Mouse (Mus musculus): Measurements from ENCODE around the gene Vangl1. TPM values are rescaled to one million over a fixed set of nuclear protein-coding genes. Genes with fewer than 3 reads are reported as not detected.

The Vangl1 gene
- polyA plus RNA-seq (2015; fragmentation: Nextera tagmentation; extraction: Ambion mirVana): 21.1 and 21.7 TPM in 2 replicates

DNA sequence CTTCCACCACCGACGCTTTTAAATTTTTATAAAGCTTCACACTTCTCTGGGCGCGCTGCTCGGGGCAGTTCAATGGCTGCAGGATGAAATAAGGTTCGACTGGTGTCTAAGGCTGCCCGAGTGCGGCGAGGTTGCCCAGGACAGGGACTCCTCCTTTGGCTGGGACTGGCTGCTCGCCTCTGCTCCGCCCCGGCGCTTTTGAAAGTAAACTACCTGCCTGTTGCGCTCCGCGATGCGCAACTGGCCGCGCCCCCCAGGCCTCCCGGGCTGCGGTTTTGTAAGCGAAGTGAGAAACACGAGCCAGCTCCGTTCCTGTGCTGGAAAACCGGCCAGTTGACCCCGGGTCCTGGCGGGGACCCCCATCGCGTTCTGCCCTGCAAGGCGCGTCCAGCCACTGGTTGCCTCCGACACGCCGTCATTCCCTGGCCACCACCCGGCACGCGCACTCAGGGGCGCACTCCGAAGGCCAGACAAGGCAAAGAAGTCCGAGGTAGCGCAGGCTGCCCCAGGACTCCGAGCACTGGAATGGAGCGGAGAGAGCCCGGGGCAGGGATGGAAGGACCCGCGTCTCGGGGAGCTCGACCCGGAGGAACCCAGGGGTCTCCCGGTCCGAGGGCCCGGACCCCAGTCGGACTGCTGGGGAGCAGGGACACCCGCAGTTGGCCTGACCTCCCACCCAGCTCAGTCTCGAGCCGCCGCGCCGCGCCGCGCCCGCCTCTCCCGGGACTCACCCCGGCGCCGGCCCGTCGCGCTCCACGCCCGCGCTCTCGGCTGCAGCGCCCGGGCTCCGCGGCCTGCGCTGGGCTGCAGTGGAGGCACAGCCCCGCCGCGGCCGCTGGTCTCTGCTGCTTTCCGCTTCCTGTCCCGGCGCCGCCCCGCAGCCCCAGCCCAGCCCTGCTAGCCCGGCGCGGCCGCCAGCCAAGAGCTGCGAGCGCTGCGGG, at the start of gene Vangl1:
TSS of gene Vangl1 (minus strand) at position 913 of the 941 bp plus-strand sequence.
- peak within 1 kb of the TSS; percentile 93 for H3K27ac ChIP-seq (ENCODE audit: low read length)
- under 1% methylated on average over 55 of the region's 95 CpGs for WGBS

DNA sequence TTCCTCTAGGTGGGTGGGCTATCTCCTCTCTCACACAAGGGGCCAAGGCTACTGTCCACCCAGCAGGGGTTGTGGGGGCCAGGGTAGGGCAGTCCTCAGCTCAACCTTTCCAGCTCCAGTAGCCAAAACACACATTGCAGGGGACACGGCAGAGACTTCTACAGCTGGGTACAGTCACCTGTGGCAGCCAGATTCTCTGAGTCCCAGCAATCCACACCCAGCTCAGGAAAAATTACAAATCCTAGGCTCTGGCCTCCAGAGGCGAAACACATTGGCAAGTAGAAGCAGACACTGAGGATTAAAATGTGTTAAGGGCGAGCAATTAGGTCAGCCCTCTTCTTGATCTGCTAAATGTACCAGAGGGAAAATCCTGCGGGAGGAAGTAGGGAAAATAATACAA, 49.1 kb upstream of the Vangl1 start:
- no peak overlapping the region for H3K9ac ChIP-seq (replicated peaks; ENCODE audit: low read length)
- peak; percentile 39; the same call in 1 of the 2 replicates for ATAC-seq (ENCODE audit: low FRiP score, low TSS enrichment)
- peaks cover 6% of the 10 kb centered on the region; the same call in 1 of the 2 replicates for H3K27me3 ChIP-seq (ENCODE audit: insufficient read depth, low read length)
- 52% methylated on average over 4 of the region's 4 CpGs for WGBS
- no peak overlapping the region for H3K27ac ChIP-seq (ENCODE audit: low read length)
- no peaks in the 10 kb centered on the region for H3K36me3 ChIP-seq (ENCODE audit: insufficient read depth, low read length)
- H3K4me1 ChIP-seq (ENCODE audit: insufficient read depth, low read length): no peaks in the 10 kb centered on the region
- H3K4me2 ChIP-seq (replicated peaks; ENCODE audit: low read depth, low read length): no peak overlapping the region
- no peaks in the 10 kb centered on the region; the same call in 1 of the 2 replicates for H3K9me3 ChIP-seq (ENCODE audit: low read length)
- H3K4me3 ChIP-seq (ENCODE audit: low read length): no peak overlapping the region

More for the DNA sequence above, at the start of gene Vangl1:
- Histone ChIP-seq H3K9ac (replicated peaks; ENCODE audit: low read length) (peak within 1 kb of the TSS; percentile 88), H3K4me3 (ENCODE audit: low read length) (peak within 1 kb of the TSS; percentile 61), H3K36me3 (ENCODE audit: insufficient read depth, low read length) (no peaks in the 10 kb centered on the region), H3K9me3 (ENCODE audit: low read length) (no peaks in the 10 kb centered on the region; the same call in 1 of the 2 replicates), H3K27me3 (ENCODE audit: insufficient read depth, low read length) (peaks cover 11% of the 10 kb centered on the region; the same call in 1 of the 2 replicates), H3K4me2 (replicated peaks; ENCODE audit: low read depth, low read length) (peak within 1 kb of the TSS; percentile 85), H3K4me1 (ENCODE audit: insufficient read depth, low read length) (peaks cover 34% of the 10 kb centered on the region)
- ATAC-seq (ENCODE audit: low FRiP score, low TSS enrichment): peak; percentile 93

DNA sequence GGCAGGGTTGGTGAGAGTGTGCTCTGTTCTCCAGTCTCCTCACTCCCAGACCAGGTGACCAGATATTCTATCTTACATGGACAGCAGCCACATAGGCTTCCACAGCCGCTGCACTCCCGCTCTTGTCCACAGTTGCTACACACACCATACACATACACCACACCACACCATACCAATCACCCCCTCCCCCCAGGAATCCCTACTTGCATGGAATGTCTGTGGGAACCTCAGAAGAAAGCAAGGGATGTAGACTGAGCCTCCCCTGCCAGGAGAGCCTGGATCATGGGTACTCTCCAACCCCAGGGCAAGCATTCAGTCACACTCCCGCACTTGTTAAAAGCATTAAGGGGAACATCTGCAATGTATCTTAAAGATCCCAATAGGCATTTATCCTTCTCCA, 48.4 kb upstream of the Vangl1 start:
- Histone ChIP-seq H3K36me3 (ENCODE audit: insufficient read depth, low read length) (no peaks in the 10 kb centered on the region), H3K27ac (ENCODE audit: low read length) (no peak overlapping the region), H3K4me2 (replicated peaks; ENCODE audit: low read depth, low read length) (no peak overlapping the region), H3K9ac (replicated peaks; ENCODE audit: low read length) (no peak overlapping the region), H3K9me3 (ENCODE audit: low read length) (no peaks in the 10 kb centered on the region; the same call in 1 of the 2 replicates), H3K4me3 (ENCODE audit: low read length) (no peak overlapping the region), H3K27me3 (ENCODE audit: insufficient read depth, low read length) (peaks cover 6% of the 10 kb centered on the region; the same call in 1 of the 2 replicates), H3K4me1 (ENCODE audit: insufficient read depth, low read length) (no peaks in the 10 kb centered on the region)
- no peak for ATAC-seq (ENCODE audit: low FRiP score, low TSS enrichment)
- WGBS: 71% methylated on average over 3 of the region's 3 CpGs

DNA sequence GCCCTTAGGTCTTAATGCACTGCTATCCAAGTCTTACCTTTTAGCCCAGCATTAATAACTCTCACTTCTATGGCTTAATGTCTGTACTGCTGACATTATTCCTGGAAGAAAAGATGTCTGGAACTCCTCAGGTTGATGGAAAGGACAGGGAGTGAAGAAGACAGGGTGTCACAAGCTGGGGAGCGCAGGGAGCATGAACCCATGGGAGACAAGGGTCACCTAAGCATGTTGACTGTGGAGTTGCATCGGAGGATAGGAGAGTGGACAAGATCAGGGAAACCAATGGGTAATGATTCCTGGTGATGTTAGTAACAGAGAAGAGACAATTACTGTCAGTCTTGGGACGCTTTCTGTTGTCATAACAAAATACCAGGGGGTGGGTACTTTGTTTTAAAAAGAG, 46.4 kb upstream of the Vangl1 start:
- Histone ChIP-seq H3K27me3 (ENCODE audit: insufficient read depth, low read length) (0 out of 2 replicates have a peak, but pooled peaks cover 4% of the 10 kb centered on the region), H3K9me3 (ENCODE audit: low read length) (no peaks in the 10 kb centered on the region), H3K9ac (replicated peaks; ENCODE audit: low read length) (no peak overlapping the region), H3K4me2 (replicated peaks; ENCODE audit: low read depth, low read length) (no peak overlapping the region), H3K4me1 (ENCODE audit: insufficient read depth, low read length) (no peaks in the 10 kb centered on the region), H3K36me3 (ENCODE audit: insufficient read depth, low read length) (no peaks in the 10 kb centered on the region), H3K27ac (ENCODE audit: low read length) (no peak overlapping the region), H3K4me3 (ENCODE audit: low read length) (no peak overlapping the region)
- WGBS: 91% methylated on average over 3 of the region's 3 CpGs
- no peak for ATAC-seq (ENCODE audit: low FRiP score, low TSS enrichment)

DNA sequence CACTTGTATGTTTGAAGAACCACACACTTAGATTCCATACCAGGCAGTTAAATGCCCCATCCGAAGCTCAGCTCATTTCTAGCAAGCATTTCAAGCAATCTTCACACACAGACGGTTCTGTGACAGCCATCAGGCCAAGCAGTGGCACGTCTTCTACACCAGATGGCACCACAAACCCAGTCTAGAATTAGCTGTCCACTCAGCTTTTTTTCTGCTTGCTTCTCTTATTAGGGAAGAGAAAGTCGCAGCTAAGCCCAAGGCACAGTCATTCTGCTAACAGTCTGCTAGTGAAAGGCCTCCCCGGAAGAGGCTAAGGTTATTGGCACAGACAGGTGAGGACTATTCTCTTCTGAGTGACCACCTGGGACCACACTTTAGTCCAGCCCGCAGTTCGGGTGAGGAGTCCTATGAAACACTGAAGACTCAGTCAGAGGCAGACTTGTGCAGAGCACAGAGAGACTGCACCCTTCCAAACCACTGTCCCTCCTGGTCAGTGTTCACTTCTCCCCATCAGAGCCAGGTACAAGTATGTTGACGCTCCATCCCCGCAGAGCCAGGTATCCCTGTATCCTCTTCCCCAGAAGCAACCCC, 45.0 kb upstream of the Vangl1 start:
- 52% methylated on average over 9 of the region's 9 CpGs for WGBS
- no peaks in the 10 kb centered on the region for H3K36me3 ChIP-seq (ENCODE audit: insufficient read depth, low read length)
- no peak overlapping the region for H3K27ac ChIP-seq (ENCODE audit: low read length)
- no peak overlapping the region for H3K4me2 ChIP-seq (replicated peaks; ENCODE audit: low read depth, low read length)
- ATAC-seq (ENCODE audit: low FRiP score, low TSS enrichment): 0 out of 2 replicates have a peak, but pooled peaks have one; percentile 6
- H3K9ac ChIP-seq (replicated peaks; ENCODE audit: low read length): no peak overlapping the region
- no peaks in the 10 kb centered on the region for H3K9me3 ChIP-seq (ENCODE audit: low read length)
- H3K27me3 ChIP-seq (ENCODE audit: insufficient read depth, low read length): 0 out of 2 replicates have a peak, but pooled peaks cover 4% of the 10 kb centered on the region
- no peaks in the 10 kb centered on the region for H3K4me1 ChIP-seq (ENCODE audit: insufficient read depth, low read length)
- no peak overlapping the region for H3K4me3 ChIP-seq (ENCODE audit: low read length)

DNA sequence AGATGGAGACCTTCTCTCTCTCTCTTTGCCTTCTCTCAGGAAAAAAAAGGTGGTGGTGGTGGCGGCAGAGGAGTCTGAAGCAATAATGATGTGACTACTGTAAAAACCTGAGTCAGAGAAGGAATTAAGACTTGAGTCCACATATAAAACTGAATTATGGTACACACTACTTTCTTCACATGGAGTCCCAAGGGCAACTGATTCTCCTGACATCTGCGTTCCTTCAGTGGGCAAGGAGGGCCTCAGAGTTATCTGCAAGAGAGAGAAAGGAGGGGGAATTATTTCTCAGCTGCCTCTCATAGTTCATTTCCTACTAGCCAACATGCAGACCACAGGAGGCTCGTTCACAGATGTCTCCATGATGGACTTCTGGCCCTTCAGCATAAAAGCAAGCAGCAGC, 40.1 kb upstream of the Vangl1 start:
- 81% methylated on average over 3 of the region's 3 CpGs for WGBS

DNA sequence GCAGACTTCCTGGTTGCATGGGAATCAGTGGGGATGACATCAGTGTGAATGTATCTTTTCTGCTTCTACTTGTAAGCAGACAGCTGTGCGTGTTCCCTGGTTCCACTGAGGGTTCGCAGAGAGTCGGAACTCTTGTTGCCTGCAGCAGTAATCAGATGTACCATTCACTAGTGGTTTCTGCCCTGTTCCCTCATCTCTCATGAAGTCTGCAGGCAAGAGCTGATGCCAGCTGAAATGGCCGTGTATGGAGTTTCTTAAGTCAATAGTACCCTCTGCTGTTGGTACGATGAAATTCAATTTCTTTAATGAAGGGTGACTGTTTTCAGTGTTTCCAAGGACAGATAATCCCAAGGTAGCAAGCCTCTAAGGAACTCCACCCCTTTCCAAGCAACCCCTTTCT, 38.4 kb upstream of the Vangl1 start:
- Histone ChIP-seq H3K9ac (replicated peaks; ENCODE audit: low read length) (no peak overlapping the region), H3K4me1 (ENCODE audit: insufficient read depth, low read length) (no peaks in the 10 kb centered on the region), H3K4me2 (replicated peaks; ENCODE audit: low read depth, low read length) (no peak overlapping the region), H3K9me3 (ENCODE audit: low read length) (0 out of 2 replicates have a peak, but pooled peaks cover 4% of the 10 kb centered on the region), H3K36me3 (ENCODE audit: insufficient read depth, low read length) (no peaks in the 10 kb centered on the region), H3K4me3 (ENCODE audit: low read length) (no peak overlapping the region), H3K27ac (ENCODE audit: low read length) (no peak overlapping the region), H3K27me3 (ENCODE audit: insufficient read depth, low read length) (no peaks in the 10 kb centered on the region)
- WGBS: 53% methylated on average over 5 of the region's 5 CpGs
- no peak for ATAC-seq (ENCODE audit: low FRiP score, low TSS enrichment)

More for the DNA sequence above, 40.1 kb upstream of the Vangl1 start:
- Histone ChIP-seq H3K9ac (replicated peaks; ENCODE audit: low read length) (no peak overlapping the region), H3K4me1 (ENCODE audit: insufficient read depth, low read length) (no peaks in the 10 kb centered on the region), H3K4me2 (replicated peaks; ENCODE audit: low read depth, low read length) (no peak overlapping the region), H3K4me3 (ENCODE audit: low read length) (no peak overlapping the region), H3K9me3 (ENCODE audit: low read length) (no peaks in the 10 kb centered on the region), H3K27ac (ENCODE audit: low read length) (no peak overlapping the region), H3K27me3 (ENCODE audit: insufficient read depth, low read length) (no peaks in the 10 kb centered on the region), H3K36me3 (ENCODE audit: insufficient read depth, low read length) (no peaks in the 10 kb centered on the region)
- no peak for ATAC-seq (ENCODE audit: low FRiP score, low TSS enrichment)

DNA sequence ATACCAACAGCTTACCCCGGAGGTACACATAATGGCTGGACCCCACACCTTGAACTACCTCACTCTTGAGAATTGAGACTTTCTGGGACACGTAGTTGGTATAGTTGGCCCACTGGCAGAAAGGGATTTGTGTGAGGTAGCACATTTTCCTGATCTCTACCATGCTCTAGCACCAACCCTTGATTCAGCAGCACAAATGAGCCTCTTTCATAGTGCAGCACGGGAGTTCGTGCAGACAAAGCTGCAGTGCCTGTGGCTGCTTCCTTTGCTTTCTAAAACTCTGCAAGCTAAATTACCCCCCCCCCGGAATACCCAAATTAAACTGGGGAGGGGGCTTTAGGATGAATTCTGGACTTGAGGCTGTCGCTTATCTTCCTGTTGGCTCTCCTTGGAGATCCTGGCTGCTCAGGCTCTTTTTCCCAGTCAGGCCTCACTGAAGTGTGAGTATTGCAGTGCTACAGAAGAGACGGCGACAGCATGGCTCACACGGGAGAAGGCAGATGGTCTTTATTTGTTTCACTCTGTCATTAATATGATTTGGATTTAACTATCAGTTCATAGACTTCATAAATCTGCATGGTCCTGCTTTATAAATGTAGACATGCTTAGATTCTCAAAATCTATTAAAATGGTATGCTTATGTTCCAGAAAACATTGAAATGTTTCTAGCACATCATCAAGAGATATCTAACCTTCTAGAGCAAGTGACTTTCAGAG, 27.1 kb upstream of the Vangl1 start:
- Histone ChIP-seq H3K4me3 (ENCODE audit: low read length) (no peak overlapping the region), H3K9ac (replicated peaks; ENCODE audit: low read length) (no peak overlapping the region), H3K9me3 (ENCODE audit: low read length) (peaks cover 14% of the 10 kb centered on the region), H3K27ac (ENCODE audit: low read length) (no peak overlapping the region), H3K4me2 (replicated peaks; ENCODE audit: low read depth, low read length) (no peak overlapping the region), H3K36me3 (ENCODE audit: insufficient read depth, low read length) (no peaks in the 10 kb centered on the region), H3K4me1 (ENCODE audit: insufficient read depth, low read length) (no peaks in the 10 kb centered on the region), H3K27me3 (ENCODE audit: insufficient read depth, low read length) (no peaks in the 10 kb centered on the region)
- no peak for ATAC-seq (ENCODE audit: low FRiP score, low TSS enrichment)
- 89% methylated on average over 9 of the region's 9 CpGs for WGBS

DNA sequence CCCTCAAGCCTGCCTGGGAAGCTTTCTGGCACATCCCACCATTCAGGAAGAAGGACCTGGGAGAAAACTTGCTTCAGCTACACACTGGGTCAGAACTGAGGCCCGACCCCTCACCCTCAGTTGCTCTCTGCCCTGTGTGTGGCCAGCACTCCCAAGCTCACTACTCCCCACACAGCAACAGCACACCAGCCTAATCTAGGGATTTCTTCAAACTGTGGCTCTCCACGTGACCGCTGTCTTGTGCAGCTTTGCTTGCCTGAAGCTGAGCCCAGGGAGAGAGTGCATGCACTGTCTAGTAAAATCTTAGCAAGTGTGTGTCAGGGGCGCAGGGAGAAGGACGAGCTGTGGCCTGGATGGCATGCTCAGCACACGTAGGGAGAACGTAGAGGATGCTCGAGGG, 18.3 kb upstream of the Vangl1 start:
- H3K9me3 ChIP-seq (ENCODE audit: low read length): peaks cover 5% of the 10 kb centered on the region; the same call in 1 of the 2 replicates
- no peak overlapping the region for H3K27ac ChIP-seq (ENCODE audit: low read length)
- no peaks in the 10 kb centered on the region for H3K36me3 ChIP-seq (ENCODE audit: insufficient read depth, low read length)
- H3K4me3 ChIP-seq (ENCODE audit: low read length): no peak overlapping the region
- no peak overlapping the region for H3K9ac ChIP-seq (replicated peaks; ENCODE audit: low read length)
- ATAC-seq (ENCODE audit: low FRiP score, low TSS enrichment): no peak
- no peak overlapping the region for H3K4me2 ChIP-seq (replicated peaks; ENCODE audit: low read depth, low read length)
- 88% methylated on average over 8 of the region's 8 CpGs for WGBS
- H3K4me1 ChIP-seq (ENCODE audit: insufficient read depth, low read length): no peaks in the 10 kb centered on the region
- H3K27me3 ChIP-seq (ENCODE audit: insufficient read depth, low read length): no peaks in the 10 kb centered on the region

Measured in kidney, embryonic 16.5 days (tissue).